Mouse (Mus musculus): ENCODE measurements at regions not wholly inside any gene's neighbourhood (a gene's known extent, or its start where the extent isn't known, plus 50 kb on each side); places are given as distances from the start of the nearest gene placed in this dataset.

GRCm38 (mm10) chr3:144119076-144119475, 85.9 kb downstream of the Lmo4 start:
- Histone ChIP-seq H3K9ac (ENCODE audit: low read depth, low read length) (no peak overlapping the region), H3K27me3 (ENCODE audit: control insufficient read depth, insufficient read depth, low read length) (no peaks in the 10 kb centered on the region), H3K4me3 (ENCODE audit: insufficient read depth, low read depth, low read length) (no peak overlapping the region), H3K79me2 (ENCODE audit: control insufficient read depth, insufficient read depth, low read length) (no peaks in the 10 kb centered on the region), H3K4me1 (ENCODE audit: control insufficient read depth, insufficient read depth, low read length) (no peaks in the 10 kb centered on the region), H3K27ac (replicated peaks; ENCODE audit: insufficient read depth, low read depth, low read length) (no peak overlapping the region), H3K36me3 (ENCODE audit: control insufficient read depth, insufficient read depth, low read length) (no peaks in the 10 kb centered on the region)
- no peak for TF ChIP-seq CTCF (IDR thresholded peaks at IDR 0.05; ENCODE audit: low read depth, low read length)
- no peak for TF ChIP-seq POLR2A (IDR thresholded peaks at IDR 0.05; ENCODE audit: extremely low read depth, insufficient read depth, low read length)
- 64% methylated on average over 3 of the region's 3 CpGs for WGBS
- DNase-seq (ENCODE audit: extremely low read depth, low read depth, low spot score), result no peak

- Histone ChIP-seq H3K27ac (replicated peaks; ENCODE audit: insufficient read depth, low read depth, low read length) (no peak overlapping the region), H3K4me1 (ENCODE audit: control insufficient read depth, insufficient read depth, low read length) (peaks cover 7% of the 10 kb centered on the region), H3K79me2 (ENCODE audit: control insufficient read depth, insufficient read depth, low read length) (no peaks in the 10 kb centered on the region), H3K9ac (ENCODE audit: low read depth, low read length) (no peak overlapping the region), H3K36me3 (ENCODE audit: control insufficient read depth, insufficient read depth, low read length) (no peaks in the 10 kb centered on the region), H3K4me3 (ENCODE audit: insufficient read depth, low read depth, low read length) (no peak overlapping the region), H3K27me3 (ENCODE audit: control insufficient read depth, insufficient read depth, low read length) (no peaks in the 10 kb centered on the region)
- TF ChIP-seq CTCF (IDR thresholded peaks at IDR 0.05; ENCODE audit: low read depth, low read length) (no peak), POLR2A (IDR thresholded peaks at IDR 0.05; ENCODE audit: extremely low read depth, insufficient read depth, low read length) (no peak)
- DNase-seq (ENCODE audit: extremely low read depth, low read depth, low spot score), result peak; percentile 8
- WGBS, result 48% methylated on average over 11 of the region's 11 CpGs
Observed at GRCm38 (mm10) chr3:144113672-144114645, 91.1 kb downstream of the Lmo4 start.

GRCm38 (mm10) chr3:144110331-144111080, 94.5 kb downstream of the Lmo4 start:
- H3K4me1 ChIP-seq (ENCODE audit: control insufficient read depth, insufficient read depth, low read length), result peaks cover 7% of the 10 kb centered on the region
- H3K79me2 ChIP-seq (ENCODE audit: control insufficient read depth, insufficient read depth, low read length), result no peaks in the 10 kb centered on the region
- H3K9ac ChIP-seq (ENCODE audit: low read depth, low read length), result no peak overlapping the region
- no peaks in the 10 kb centered on the region for H3K27me3 ChIP-seq (ENCODE audit: control insufficient read depth, insufficient read depth, low read length)
- 23% methylated on average over 5 of the region's 5 CpGs for WGBS
- no peak overlapping the region for H3K4me3 ChIP-seq (ENCODE audit: insufficient read depth, low read depth, low read length)
- H3K36me3 ChIP-seq (ENCODE audit: control insufficient read depth, insufficient read depth, low read length), result no peaks in the 10 kb centered on the region
- peak; percentile 82 for DNase-seq (ENCODE audit: extremely low read depth, low read depth, low spot score)
- TF ChIP-seq POLR2A (IDR thresholded peaks at IDR 0.05; ENCODE audit: extremely low read depth, insufficient read depth, low read length) (no peak), CTCF (IDR thresholded peaks at IDR 0.05; ENCODE audit: low read depth, low read length) (no peak)
- H3K27ac ChIP-seq (replicated peaks; ENCODE audit: insufficient read depth, low read depth, low read length), result peak overlapping the region; percentile 55

GRCm38 (mm10) chr3:144109769-144110168, 95.3 kb downstream of the Lmo4 start:
- DNase-seq (ENCODE audit: extremely low read depth, low read depth, low spot score), result peak; percentile 21
- peak overlapping the region; percentile 55 for H3K27ac ChIP-seq (replicated peaks; ENCODE audit: insufficient read depth, low read depth, low read length)
- no peak overlapping the region for H3K4me3 ChIP-seq (ENCODE audit: insufficient read depth, low read depth, low read length)
- WGBS, result 85% methylated on average over 2 of the region's 2 CpGs
- peaks cover 7% of the 10 kb centered on the region for H3K4me1 ChIP-seq (ENCODE audit: control insufficient read depth, insufficient read depth, low read length)
- no peak overlapping the region for H3K9ac ChIP-seq (ENCODE audit: low read depth, low read length)
- H3K27me3 ChIP-seq (ENCODE audit: control insufficient read depth, insufficient read depth, low read length), result no peaks in the 10 kb centered on the region
- H3K79me2 ChIP-seq (ENCODE audit: control insufficient read depth, insufficient read depth, low read length), result no peaks in the 10 kb centered on the region
- TF ChIP-seq POLR2A (IDR thresholded peaks at IDR 0.05; ENCODE audit: extremely low read depth, insufficient read depth, low read length), result no peak
- no peak for TF ChIP-seq CTCF (IDR thresholded peaks at IDR 0.05; ENCODE audit: low read depth, low read length)
- no peaks in the 10 kb centered on the region for H3K36me3 ChIP-seq (ENCODE audit: control insufficient read depth, insufficient read depth, low read length)

GRCm38 (mm10) chr3:144108310-144108709, 96.7 kb downstream of the Lmo4 start:
- WGBS, result 85% methylated on average over 6 of the region's 6 CpGs

More at GRCm38 (mm10) chr3:144108310-144108709, 96.7 kb downstream of the Lmo4 start:
- Histone ChIP-seq H3K27ac (replicated peaks; ENCODE audit: insufficient read depth, low read depth, low read length) (no peak overlapping the region), H3K4me1 (ENCODE audit: control insufficient read depth, insufficient read depth, low read length) (peaks cover 5% of the 10 kb centered on the region), H3K9ac (ENCODE audit: low read depth, low read length) (no peak overlapping the region), H3K27me3 (ENCODE audit: control insufficient read depth, insufficient read depth, low read length) (no peaks in the 10 kb centered on the region), H3K79me2 (ENCODE audit: control insufficient read depth, insufficient read depth, low read length) (no peaks in the 10 kb centered on the region), H3K4me3 (ENCODE audit: insufficient read depth, low read depth, low read length) (no peak overlapping the region), H3K36me3 (ENCODE audit: control insufficient read depth, insufficient read depth, low read length) (no peaks in the 10 kb centered on the region)
- no peak for DNase-seq (ENCODE audit: extremely low read depth, low read depth, low spot score)
- no peak for TF ChIP-seq POLR2A (IDR thresholded peaks at IDR 0.05; ENCODE audit: extremely low read depth, insufficient read depth, low read length)
- no peak for TF ChIP-seq CTCF (IDR thresholded peaks at IDR 0.05; ENCODE audit: low read depth, low read length)

All from liver, adult 2 months (tissue).